ENCODE assay signal across 18 mouse cellular contexts in the genomic region with DNA sequence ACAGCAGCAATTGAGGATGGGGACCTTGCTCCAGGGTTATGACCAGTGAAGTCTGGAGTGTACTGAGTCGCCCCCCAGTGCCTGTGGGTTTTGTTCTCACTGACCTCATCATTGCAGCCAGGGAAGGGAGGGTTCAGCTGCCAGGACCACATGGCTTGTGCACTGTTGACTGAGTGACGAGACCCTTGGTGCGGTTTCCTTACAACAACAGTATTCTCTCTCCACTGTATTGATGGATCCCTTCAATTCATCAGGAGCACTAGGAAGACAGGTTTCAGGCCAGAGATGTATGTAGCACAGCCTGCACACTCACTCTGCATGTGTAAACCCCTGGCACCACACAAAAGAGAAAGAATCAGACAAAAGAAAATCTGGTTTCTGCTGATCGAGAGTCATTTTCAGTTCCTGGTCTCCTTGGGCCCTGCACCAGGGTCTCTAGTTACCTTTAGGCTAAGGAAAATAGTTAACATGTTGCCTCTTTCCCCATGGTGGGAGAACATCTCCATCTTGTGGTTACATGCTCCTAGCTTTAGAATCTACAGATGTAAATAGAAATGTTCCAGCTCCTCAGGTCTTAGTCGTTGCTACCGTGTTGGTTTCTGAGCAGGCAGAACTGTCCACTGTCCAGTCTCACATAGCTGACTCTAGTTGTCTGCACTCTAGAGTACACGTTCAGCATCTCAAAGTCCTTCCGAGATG.
DNase-seq lines count a peak whose midpoint lies in the region; ATAC-seq and TF ChIP-seq lines count a peak whose summit lies in the region.
"Had no signal": no experiment of that assay in that cellular context is flagged by ENCODE, and none has a peak within 500 bp of the region (broad histone marks: within the 10 kb centered on the region; RNA-seq: fewer than 3 reads in every experiment).

No protein-coding gene starts in this region.

- H3K9me3 ChIP-seq in hindbrain, embryonic 16.5 days (ENCODE audit: control insufficient read depth, low read length), result no peaks in the 10 kb centered on the region
- no peaks in the 10 kb centered on the region for H3K9me3 ChIP-seq in hindbrain, embryonic 11.5 days (ENCODE audit: control insufficient read depth, low read length)
- no peaks in the 10 kb centered on the region for H3K9me3 ChIP-seq in lung, embryonic 14.5 days (ENCODE audit: low read depth, low read length)
- no peaks in the 10 kb centered on the region for H3K9me3 ChIP-seq in limb, embryonic 13.5 days
- H3K9me3 ChIP-seq: midbrain, embryonic 15.5 days; neural tube, embryonic 13.5 days; stomach, embryonic 15.5 days had no signal

- no peaks in the 10 kb centered on the region for H3K4me1 ChIP-seq in hindbrain, embryonic 16.5 days (ENCODE audit: control insufficient read depth, insufficient read depth, low read depth, low read length)
- no peaks in the 10 kb centered on the region for H3K4me1 ChIP-seq in hindbrain, embryonic 11.5 days (replicated peaks; ENCODE audit: control insufficient read depth, insufficient read depth, low read length)
- no peaks in the 10 kb centered on the region for H3K4me1 ChIP-seq in lung, embryonic 14.5 days (ENCODE audit: insufficient read depth)
- peaks cover 42% of the 10 kb centered on the region for H3K4me1 ChIP-seq in limb, embryonic 13.5 days
- H3K4me1 ChIP-seq in cerebellum, adult 2 months (ENCODE audit: control insufficient read depth, insufficient read depth, low read length), result no peaks in the 10 kb centered on the region
- H3K4me1 ChIP-seq: midbrain, embryonic 15.5 days; neural tube, embryonic 13.5 days; stomach, embryonic 15.5 days had no signal

- no peak overlapping the region for H3K9ac ChIP-seq in hindbrain, embryonic 16.5 days (ENCODE audit: low read depth, low read length)
- H3K9ac ChIP-seq in hindbrain, embryonic 11.5 days (ENCODE audit: low read depth, low read length), result no peak overlapping the region
- H3K9ac ChIP-seq in lung, embryonic 14.5 days, result no peak overlapping the region
- no peak overlapping the region for H3K9ac ChIP-seq in limb, embryonic 13.5 days
- H3K9ac ChIP-seq: midbrain, embryonic 15.5 days; neural tube, embryonic 13.5 days; stomach, embryonic 15.5 days had no signal

- no peak for TF ChIP-seq POLR2A in cerebellum, adult 2 months (IDR thresholded peaks at IDR 0.05; ENCODE audit: borderline replicate concordance, insufficient read depth, low read length)

- no peaks in the 10 kb centered on the region for H3K36me3 ChIP-seq in hindbrain, embryonic 16.5 days (ENCODE audit: control insufficient read depth, insufficient read depth, low read length)
- no peaks in the 10 kb centered on the region for H3K36me3 ChIP-seq in hindbrain, embryonic 11.5 days (ENCODE audit: control insufficient read depth, insufficient read depth, low read length)
- H3K36me3 ChIP-seq in lung, embryonic 14.5 days (ENCODE audit: insufficient read depth), result no peaks in the 10 kb centered on the region
- H3K36me3 ChIP-seq in limb, embryonic 13.5 days, result 0 out of 2 replicates have a peak, but pooled peaks cover 3% of the 10 kb centered on the region
- H3K36me3 ChIP-seq: midbrain, embryonic 15.5 days; neural tube, embryonic 13.5 days; stomach, embryonic 15.5 days had no signal

- no peak overlapping the region for H3K4me2 ChIP-seq in hindbrain, embryonic 16.5 days (ENCODE audit: low read length)
- H3K4me2 ChIP-seq in hindbrain, embryonic 11.5 days (replicated peaks; ENCODE audit: low read depth, low read length), result no peak overlapping the region
- no peak overlapping the region for H3K4me2 ChIP-seq in lung, embryonic 14.5 days
- H3K4me2 ChIP-seq in limb, embryonic 13.5 days (replicated peaks), result no peak overlapping the region
- H3K4me2 ChIP-seq: liver, embryonic 11.5 days; midbrain, embryonic 15.5 days; neural tube, embryonic 13.5 days; stomach, embryonic 15.5 days had no signal

- 0 out of 2 replicates have a peak, but pooled peaks have one; percentile 11 for ATAC-seq in hindbrain, embryonic 16.5 days
- no peak for ATAC-seq in hindbrain, embryonic 11.5 days (ENCODE audit: low FRiP score)
- peak; percentile 28; the same call in 1 of the 2 replicates for ATAC-seq in lung, embryonic 14.5 days (ENCODE audit: insufficient read depth)
- peak; percentile 26; the same call in 1 of the 2 replicates for ATAC-seq in limb, embryonic 13.5 days (ENCODE audit: low FRiP score, low read depth)
- ATAC-seq: forebrain, embryonic 16.5 days; midbrain, embryonic 15.5 days had no signal

- TF ChIP-seq CTCF in lung, embryonic 14.5 days (IDR thresholded peaks at IDR 0.05; ENCODE audit: low read depth), result peak; percentile 44
- TF ChIP-seq CTCF in cerebellum, adult 2 months (IDR thresholded peaks at IDR 0.05; ENCODE audit: borderline replicate concordance, insufficient read depth, low read depth, low read length), result no peak

- no peak overlapping the region for H3K4me3 ChIP-seq in hindbrain, embryonic 16.5 days (ENCODE audit: low read length)
- H3K4me3 ChIP-seq in hindbrain, embryonic 11.5 days (ENCODE audit: low read depth, low read length), result no peak overlapping the region
- no peak overlapping the region for H3K4me3 ChIP-seq in lung, embryonic 14.5 days (ENCODE audit: low read depth, low read length)
- no peak overlapping the region for H3K4me3 ChIP-seq in limb, embryonic 13.5 days
- H3K4me3 ChIP-seq in cerebellum, adult 2 months (replicated peaks; ENCODE audit: insufficient read depth, low read depth, low read length), result no peak overlapping the region
- H3K4me3 ChIP-seq: midbrain, embryonic 15.5 days; neural tube, embryonic 13.5 days; stomach, embryonic 15.5 days had no signal

- H3K27ac ChIP-seq in hindbrain, embryonic 16.5 days (ENCODE audit: low read depth, low read length), result no peak overlapping the region
- no peak overlapping the region for H3K27ac ChIP-seq in hindbrain, embryonic 11.5 days (ENCODE audit: low read depth, low read length)
- H3K27ac ChIP-seq in lung, embryonic 14.5 days (ENCODE audit: low read depth), result no peak overlapping the region
- H3K27ac ChIP-seq in limb, embryonic 13.5 days, result no peak overlapping the region
- no peak overlapping the region for H3K27ac ChIP-seq in cerebellum, adult 2 months (ENCODE audit: insufficient read depth, low read length)
- H3K27ac ChIP-seq: midbrain, embryonic 15.5 days; neural tube, embryonic 13.5 days; stomach, embryonic 15.5 days had no signal

- peak; percentile 14 for DNase-seq in embryo, embryonic 11 days
- DNase-seq in embryo, embryonic 9.5 days (ENCODE audit: extremely low spot score), result no peak
- no peak for DNase-seq in hindbrain, embryonic 11.5 days (ENCODE audit: low spot score)
- peak; percentile 37 for DNase-seq in lung, embryonic 14.5 days
- no peak for DNase-seq in lung, postnatal 36 days
- no peak for DNase-seq in cerebellum, adult 2 months
- DNase-seq: adrenal gland, postnatal 25 days; cerebellum, postnatal 36 days; kidney, adult 18-20 months; lung, postnatal 14 days; thymus, postnatal 36 days had no signal

- H3K27me3 ChIP-seq in hindbrain, embryonic 16.5 days (replicated peaks; ENCODE audit: control insufficient read depth, insufficient read depth, low read length), result no peaks in the 10 kb centered on the region
- H3K27me3 ChIP-seq in hindbrain, embryonic 11.5 days (ENCODE audit: control insufficient read depth, insufficient read depth, low read length), result no peaks in the 10 kb centered on the region
- no peaks in the 10 kb centered on the region for H3K27me3 ChIP-seq in lung, embryonic 14.5 days (ENCODE audit: insufficient read depth, low read length)
- H3K27me3 ChIP-seq in limb, embryonic 13.5 days, result no peaks in the 10 kb centered on the region
- H3K27me3 ChIP-seq in cerebellum, adult 2 months (ENCODE audit: control insufficient read depth, insufficient read depth, low read length), result no peaks in the 10 kb centered on the region
- H3K27me3 ChIP-seq: midbrain, embryonic 15.5 days; neural tube, embryonic 13.5 days; stomach, embryonic 15.5 days had no signal

- WGBS in hindbrain, embryonic 16.5 days, result 74% methylated on average over 8 of the region's 8 CpGs
- 76% methylated on average over 8 of the region's 8 CpGs for WGBS in hindbrain, embryonic 11.5 days
- WGBS in lung, embryonic 14.5 days, result 72% methylated on average over 8 of the region's 8 CpGs
- 73% methylated on average over 8 of the region's 8 CpGs for WGBS in limb, embryonic 13.5 days
- 71% methylated on average over 8 of the region's 8 CpGs for WGBS in cerebellum, adult 2 months

Comparison
In these comparisons a context has a peak if more than half of its experiments do, and no peak if none do; other contexts are left out.
1. DNase-seq: peak in embryo, embryonic 11 days (single experiment) and lung, embryonic 14.5 days (single experiment); none in embryo, embryonic 9.5 days (single experiment), hindbrain, embryonic 11.5 days (single experiment), lung, postnatal 36 days (single experiment) and cerebellum, adult 2 months (0 of 2).